Mouse (Mus musculus): ENCODE results near the gene Fam243. TPM values are rescaled to one million over a fixed set of nuclear protein-coding genes. Genes with fewer than 3 reads are reported as not detected.

Gene Fam243
- not detected in 2 replicates for polyA plus RNA-seq (2012; rRNA removed; ENCODE audit: low replicate concordance)

GRCm38 (mm10) chr16:92321341-92321740, at the start of gene Fam243:
Fam243 (minus strand) TSS chr16:92321441.

GRCm38 (mm10) chr16:92359229-92359628, 38.0 kb upstream of the Fam243 start, which contains the start of gene Kcne1:
Kcne1 (minus strand) TSS chr16:92359468.

DNA sequence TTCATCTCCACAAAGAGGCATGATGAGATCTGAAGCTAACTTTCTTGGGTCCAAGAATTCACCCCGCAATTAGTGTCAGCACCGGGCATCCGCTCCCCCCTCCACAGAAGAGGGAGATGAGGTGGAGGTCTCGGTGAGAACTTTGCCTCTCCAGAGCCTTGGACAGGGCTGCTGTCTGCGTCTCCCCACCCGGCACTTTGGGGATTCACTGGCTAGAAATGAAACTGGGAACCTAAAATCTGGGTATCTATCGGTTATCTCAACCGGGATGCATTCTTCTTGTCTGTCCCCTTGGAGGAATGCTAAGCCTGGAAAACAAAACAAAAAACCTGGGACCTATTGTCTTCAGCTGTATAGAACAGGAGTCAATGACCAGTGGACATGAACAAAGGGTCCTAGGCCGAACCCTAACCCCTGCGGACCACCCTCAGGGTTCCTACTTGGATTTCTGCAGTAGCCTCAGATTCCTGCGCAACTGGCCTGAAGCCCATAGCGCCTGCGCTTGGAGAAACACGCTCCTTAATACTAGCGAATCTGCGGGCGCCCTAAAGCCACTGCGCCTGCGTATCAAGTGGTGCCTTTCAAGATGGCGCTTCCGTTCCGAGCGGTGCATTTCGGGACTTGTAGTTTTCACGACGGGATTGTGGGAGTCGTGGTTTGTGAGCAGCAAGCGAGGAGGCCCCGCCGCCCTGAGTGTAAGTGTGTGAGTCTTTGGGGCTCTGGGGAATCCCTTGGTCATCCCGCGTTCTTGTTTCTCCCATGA, 20.4 kb downstream of the Fam243 start, which contains the start of gene Smim11:
Smim11 (plus strand) TSS at position 638 of the 763 bp plus-strand sequence.

DNA sequence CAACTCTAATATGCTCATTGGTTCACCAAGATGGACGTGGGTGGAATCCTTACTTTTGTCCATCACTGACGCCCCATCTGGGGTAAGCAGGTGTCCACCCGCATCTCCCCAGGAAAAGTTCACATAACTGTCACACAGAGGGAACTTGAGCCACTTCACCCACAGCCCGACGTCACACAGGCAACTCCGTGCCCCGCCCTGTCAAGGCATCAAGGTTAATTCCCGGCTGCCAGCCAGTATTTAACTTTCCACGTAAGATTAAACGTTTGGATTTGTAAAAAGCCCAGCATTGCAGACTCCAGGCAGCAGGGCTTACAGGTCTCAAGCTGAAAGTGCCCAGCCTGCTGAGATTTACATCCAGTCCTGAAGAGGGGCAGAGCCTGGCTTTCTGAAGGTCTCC, 29.1 kb downstream of the Fam243 start, which contains the start of gene Kcne2:
Kcne2 (plus strand) TSS at position 289 of the 400 bp plus-strand sequence.

Other genes with a start within 250 kb of the Fam243 start
- gene Kcne2, start 29.1 kb downstream of the Fam243 start, polyA plus RNA-seq (2012; rRNA removed; ENCODE audit: low replicate concordance): 0.07 TPM in 1 of 2 replicates, not detected in the other
- gene Smim11, start 20.2 kb downstream of the Fam243 start, polyA plus RNA-seq (2012; rRNA removed; ENCODE audit: low replicate concordance): 23.3 and 45.3 TPM in 2 replicates
- not detected in 2 replicates for gene Kcne1, start 38.0 kb upstream of the Fam243 start, polyA plus RNA-seq (2012; rRNA removed; ENCODE audit: low replicate concordance)
- 7.0 and 8.1 TPM in 2 replicates for gene Rcan1, start 149.4 kb upstream of the Fam243 start, polyA plus RNA-seq (2012; rRNA removed; ENCODE audit: low replicate concordance)
- gene Clic6, start 164.3 kb upstream of the Fam243 start, polyA plus RNA-seq (2012; rRNA removed; ENCODE audit: low replicate concordance): 1.4 and 3.3 TPM in 2 replicates

All from duodenum, adult 2 months (tissue).